Mouse (Mus musculus) embryonic fibroblast, embryonic 13.5 days (primary cell): Measurements from ENCODE around the gene Btbd19.

Experiments used
- CTCF ChIP-seq: IDR thresholded peaks from 2 replicates; pipeline ENCODE4 v1.5.1; 2011; ENCODE audit warnings: mild to moderate bottlenecking, control low read depth, low read length, moderate library complexity, borderline replicate concordance; ENCODE audit not compliant: insufficient read depth
- POLR2A ChIP-seq: IDR thresholded peaks from 2 replicates; pipeline ENCODE4 v1.6.1; 2011; ENCODE audit warnings: low read depth, mild to moderate bottlenecking, control low read depth, low read length, moderate library complexity

GRCm38 (mm10) chr4:117140613-117141012 is 15.1 kb upstream of the Btbd19 start:
- TF ChIP-seq POLR2A = no peak
- no peak for TF ChIP-seq CTCF
